Mouse (Mus musculus) lung, postnatal 0 days (tissue): ENCODE data around the gene H2-M10.4.

Source experiments
- CTCF ChIP-seq: IDR thresholded peaks from 2 replicates; pipeline ENCODE4 v1.5.1; 2016; ENCODE audit warnings: antibody characterized with exemption, mild to moderate bottlenecking
- EP300 ChIP-seq: IDR thresholded peaks from 2 replicates; pipeline ENCODE4 v1.6.1; 2016; ENCODE audit warnings: antibody characterized with exemption, mild to moderate bottlenecking, control low read depth

DNA sequence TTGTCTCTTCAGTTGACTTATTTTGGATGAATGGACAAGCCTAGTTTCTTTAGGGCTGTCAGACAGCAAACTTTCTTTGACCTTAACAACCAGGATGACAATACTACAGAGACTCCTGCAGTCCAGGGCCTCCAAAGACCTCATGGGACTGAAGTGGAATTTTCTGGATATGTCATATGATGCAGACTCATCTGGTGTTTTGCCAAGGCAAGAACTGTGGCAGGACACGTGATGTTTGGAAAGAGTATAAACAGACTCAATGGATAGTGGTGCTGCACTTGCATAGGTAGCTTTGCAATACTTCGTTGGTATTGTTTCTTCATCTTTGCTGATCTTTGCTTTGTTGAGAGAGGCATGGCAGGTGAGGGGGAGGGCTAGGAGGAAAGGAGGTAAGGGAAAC is 44.7 kb downstream of the H2-M10.4 start:
- TF ChIP-seq EP300 (no peak), CTCF (no peak)
